Mouse (Mus musculus): ENCODE data around the gene Nit2. TPM values are rescaled to one million over a fixed set of nuclear protein-coding genes. Genes with fewer than 3 reads are reported as not detected.
"Not testable (repeated sequence)": the region's sequence is repeated elsewhere in the genome, so short reads cannot be mapped to it uniquely, and the experiment has no call there.

Gene Nit2
- total RNA-seq (2021): 10 to 100 TPM; 88.7 to 94.6 TPM
- long read RNA-seq, experiment 1, transcript Nit2-201 (10 exons, 1,286 nt): major isoform, 92 of 107 reads
- long read RNA-seq, experiment 1, partial matches to known transcripts: 7 of 107 reads
- long read RNA-seq, experiment 1, other reads (novel, unspliced or antisense): 8 of 107 reads
- long read RNA-seq, experiment 2, transcript Nit2-201 (10 exons, 1,286 nt): major isoform, 85 of 92 reads
- long read RNA-seq, experiment 2, partial matches to known transcripts: 2 of 92 reads
- long read RNA-seq, experiment 2, other reads (novel, unspliced or antisense): 5 of 92 reads

DNA sequence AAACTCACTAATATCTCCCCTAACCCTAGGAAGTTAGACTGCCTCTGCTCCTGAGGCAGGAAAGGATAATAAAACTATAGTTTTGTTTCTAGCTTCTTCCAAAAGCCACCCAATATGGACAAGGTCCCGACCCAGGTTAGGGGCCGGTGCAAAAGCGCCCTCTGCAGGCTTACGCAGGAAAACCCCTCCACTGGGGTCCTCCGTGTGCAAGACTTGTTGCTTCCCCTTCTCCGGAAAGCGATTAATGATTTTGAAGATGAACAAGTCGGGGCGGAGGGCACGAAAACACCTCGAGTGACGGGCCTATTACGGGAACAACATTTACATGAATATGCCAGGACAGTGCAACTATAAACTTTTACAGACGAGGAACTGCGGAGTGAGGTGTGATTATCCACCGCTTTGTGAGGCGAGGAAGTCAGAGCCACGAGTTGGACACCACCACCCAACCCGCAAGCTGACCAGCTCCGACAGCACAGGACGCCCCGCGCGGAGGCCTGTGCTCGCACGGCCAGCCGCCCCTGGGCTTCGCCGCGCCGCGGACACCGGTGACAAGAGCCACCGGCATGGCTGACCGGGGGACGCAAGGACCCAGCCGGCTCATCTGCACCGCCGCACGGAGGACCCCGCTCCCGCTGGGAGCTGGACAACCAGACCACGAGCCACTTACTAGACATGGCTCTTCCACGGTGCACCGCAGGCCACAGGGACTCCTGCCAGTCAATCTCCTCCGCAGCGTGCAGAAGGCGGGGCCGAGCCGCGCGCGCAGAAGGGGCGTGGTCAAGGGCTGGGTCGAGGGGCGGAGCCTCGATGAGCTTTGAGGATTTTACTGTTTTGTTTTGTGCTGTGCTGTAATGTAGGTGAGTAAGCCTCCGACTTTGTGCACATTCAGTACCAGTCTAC lies at the start of gene Nit2:
Gene Nit2, minus strand, starts transcription at position 731 of the 903 bp plus-strand sequence.
- DNase-seq: peak; percentile 99

DNA sequence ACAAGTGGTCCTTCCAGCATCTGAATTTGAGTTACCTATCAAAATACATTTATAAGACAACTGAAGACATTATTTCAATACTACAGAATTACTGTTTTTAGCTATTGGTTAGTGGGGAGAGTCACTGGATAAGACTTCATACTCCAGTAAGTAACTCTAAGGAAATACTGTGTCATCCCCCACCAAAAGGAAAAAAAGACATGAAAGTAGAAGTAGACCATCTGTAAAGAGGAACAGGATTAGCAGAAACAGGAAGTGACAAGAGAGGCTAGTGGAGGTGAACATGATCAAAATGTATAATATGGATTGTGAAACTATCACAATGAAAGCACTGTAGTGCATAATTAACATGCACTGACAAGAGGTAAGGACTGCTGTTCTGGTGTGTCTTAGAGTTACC lies 48.8 kb upstream of the Nit2 start:
- no peak for DNase-seq

DNA sequence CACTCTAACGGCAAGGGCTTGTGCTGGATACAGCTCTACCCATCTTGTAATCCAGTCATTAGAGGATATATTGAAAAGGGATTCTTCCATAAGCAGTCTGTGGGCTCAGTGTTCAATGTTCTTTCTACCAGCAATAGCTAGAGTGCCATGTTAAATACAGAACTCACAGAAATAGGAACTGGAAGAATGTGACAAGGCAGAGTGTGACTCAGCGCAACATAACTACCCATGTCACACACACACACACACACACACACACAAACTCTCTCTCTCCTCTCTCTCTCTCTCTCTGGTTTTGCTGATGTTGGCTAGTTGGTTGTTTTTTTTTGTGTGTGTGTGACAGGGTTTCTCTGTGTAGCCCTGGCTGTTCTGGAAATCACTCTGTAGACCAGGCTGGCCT lies 43.9 kb upstream of the Nit2 start:
- DNase-seq: no peak

DNA sequence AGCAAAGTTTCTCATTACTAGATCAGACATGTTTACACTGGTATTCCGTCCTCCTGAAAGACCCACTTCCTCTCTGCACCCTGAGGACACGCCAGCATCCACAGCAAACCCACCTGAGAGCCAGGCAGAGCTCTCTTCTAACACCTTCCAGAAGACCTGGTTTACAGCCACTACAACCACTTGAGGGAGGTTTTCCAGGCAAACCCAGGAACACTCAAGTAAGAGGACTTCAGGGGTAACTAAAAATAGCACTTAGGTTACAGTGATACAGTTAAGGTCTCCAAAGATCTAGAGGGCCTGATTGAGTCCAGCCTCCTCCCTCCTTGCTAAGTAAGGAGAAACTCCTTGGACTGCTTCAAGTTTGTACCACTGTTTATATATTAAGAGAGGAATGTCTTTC lies 41.2 kb upstream of the Nit2 start:
- no peak for DNase-seq

DNA sequence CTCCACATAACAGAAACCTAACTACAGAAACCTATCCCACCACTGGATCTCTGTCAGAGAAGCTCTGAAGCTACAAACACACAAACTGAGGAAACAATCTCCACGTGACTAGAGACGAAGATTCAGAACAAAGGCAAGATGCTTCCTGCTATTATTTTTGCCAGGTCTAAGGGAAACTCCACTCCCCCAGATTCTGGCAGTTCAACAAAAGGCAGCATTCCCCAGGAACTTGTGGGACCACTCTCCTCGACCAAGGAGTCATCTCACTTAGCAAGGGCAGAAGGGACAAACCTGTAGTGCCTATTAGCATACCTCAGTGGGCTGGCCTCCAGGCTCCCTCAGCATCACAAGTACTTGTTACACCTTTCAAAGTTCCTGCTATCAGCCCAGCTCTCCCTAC lies 30.1 kb upstream of the Nit2 start:
- DNase-seq: no peak

DNA sequence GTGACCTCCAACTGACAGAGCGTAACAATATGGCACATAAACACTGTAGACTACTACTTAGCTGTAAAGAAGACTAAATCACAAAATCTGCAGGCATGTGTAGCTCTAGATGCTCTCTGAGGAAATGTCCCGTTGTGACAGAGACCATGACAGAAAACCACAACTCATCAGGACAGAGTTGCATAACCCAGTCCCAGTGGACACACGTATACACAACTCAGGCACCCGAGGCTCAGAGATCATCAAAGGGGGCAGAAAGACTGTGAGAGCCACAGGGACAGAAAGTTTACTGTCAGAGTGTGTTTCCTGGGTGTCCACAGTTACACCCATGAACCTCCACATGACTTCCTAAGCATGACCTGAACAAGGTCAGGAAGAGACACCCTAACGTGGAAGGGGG lies 29.4 kb upstream of the Nit2 start:
- no peak for DNase-seq

DNA sequence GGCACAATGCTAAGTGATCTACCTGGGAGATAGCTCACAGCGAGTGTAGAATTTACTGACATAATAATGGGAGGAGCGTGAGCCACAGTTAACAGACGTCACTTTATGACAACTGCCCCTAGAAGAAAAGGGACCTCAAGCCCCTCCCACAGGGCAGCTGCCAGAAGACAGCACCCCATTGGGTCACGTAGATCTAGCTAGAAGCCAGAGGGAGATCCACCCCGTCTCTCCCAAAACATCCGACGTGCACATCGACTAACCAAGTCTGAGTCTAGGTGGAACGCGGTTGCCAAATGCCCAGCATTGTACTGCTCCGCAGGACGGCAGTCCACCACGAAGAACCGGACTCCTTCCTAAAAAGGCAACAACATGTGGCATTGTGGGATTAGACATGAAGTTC lies 24.1 kb upstream of the Nit2 start:
- no peak for DNase-seq

DNA sequence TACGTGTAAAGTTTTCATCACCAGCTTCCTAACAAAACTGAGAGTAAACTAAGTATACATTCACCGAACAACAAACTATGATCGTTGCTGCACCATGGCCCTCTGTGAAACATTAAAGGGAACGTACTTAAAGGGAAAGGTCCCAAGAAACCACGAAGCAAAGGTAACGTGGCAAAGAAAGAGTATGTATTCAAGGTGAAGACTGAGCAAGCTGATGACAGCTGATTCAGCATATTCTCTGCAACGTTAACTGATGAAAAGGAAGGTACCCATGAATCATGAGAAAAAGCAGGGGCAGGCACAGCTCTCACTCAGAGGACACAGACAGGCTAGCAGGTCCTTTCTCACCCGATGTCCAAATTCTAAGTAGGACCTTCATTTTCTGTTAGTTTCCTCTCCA lies 23.2 kb upstream of the Nit2 start:
- DNase-seq: no peak

DNA sequence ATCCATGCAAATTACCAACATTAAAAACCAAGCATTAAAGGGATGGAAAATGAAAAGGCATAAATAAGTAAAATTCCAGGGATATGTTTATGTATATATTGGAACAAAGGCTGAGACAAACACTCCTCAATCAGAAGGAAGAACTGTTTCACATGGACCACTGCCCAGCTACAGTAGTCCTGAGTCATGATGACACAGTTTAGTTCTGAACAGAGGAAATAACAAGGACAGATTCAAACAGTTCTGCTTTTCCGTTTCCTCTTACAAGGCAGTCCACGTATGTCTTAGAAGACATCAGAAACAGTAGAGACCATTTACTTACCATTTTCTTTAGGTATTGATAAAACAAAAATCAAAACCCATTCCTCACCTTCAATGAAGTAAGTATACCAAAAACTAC lies 22.4 kb upstream of the Nit2 start:
- DNase-seq: no peak

DNA sequence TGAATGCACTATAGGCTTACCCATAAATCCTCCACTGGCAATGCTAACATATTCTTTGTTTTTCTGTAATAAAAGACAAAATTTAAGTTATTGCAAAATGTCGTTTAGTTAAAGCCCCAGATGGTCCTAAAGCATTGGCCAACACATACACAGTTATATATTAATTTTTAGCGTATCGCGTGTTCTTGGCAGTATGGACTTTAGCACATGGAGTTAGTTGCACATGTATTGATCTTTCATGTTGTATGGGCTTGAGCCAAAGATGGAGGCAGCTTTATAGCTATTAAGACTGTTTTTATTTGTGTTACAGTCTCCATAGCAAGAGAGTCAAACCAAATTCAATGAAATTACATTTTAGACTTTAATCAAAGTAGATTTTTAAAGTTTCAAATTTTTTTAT lies 19.5 kb upstream of the Nit2 start:
- DNase-seq: no peak

DNA sequence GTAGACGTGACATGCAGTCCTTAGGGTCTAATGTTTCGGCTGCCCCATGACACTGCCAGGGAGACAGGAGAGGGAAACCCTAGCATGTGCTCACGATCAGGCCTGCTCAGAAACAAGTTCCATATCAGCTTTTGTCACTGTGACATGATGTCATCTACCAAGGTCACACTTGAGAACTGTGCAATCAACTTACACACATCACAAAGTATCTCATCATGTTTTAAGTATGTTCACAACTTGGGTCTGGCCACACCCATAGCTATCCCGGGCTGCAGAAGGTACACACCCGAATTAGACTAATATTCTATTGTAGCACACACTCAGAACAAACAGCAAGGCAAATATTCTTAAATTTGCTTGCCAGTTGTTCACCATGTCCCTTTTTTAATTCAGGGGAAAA lies 14.9 kb upstream of the Nit2 start:
- DNase-seq: no peak

DNA sequence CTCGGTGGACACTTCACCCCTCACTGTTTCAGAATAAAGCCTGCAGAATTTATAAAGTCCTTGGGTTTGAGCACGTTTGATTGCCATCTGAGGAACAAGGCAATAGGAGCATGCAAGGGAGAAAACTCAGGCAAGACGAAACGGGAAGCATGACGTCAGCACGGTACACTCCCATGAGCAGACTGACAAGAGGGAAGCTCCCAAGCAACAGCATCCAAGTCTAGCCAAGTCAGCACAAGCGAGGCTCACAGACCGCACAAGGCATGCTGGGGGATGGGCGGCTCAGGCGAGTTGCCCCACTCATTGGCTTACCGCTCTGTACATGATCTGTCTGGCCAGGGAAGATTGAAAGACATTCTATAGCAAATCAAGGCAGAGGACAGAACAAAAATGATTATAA lies 14.0 kb upstream of the Nit2 start:
- no peak for DNase-seq

DNA sequence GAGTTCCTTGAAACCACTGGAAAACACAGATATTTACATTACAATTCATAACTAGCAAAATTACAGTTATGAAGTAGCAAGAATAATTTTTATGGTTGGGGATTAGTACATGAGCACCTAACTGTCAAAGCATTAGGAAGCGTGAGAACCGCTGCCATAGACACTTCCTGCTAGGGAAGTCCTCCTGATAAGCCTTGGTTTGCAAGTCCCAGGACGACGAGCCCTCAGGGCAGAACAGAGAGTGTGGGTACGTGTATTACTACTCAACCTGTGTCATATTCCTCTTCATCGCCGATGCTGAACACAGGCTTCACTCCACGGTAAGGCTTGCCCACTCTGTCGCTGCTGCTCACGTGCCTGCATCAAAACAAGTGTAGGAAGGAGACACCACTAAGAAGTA lies 10.5 kb upstream of the Nit2 start:
- no peak for DNase-seq

DNA sequence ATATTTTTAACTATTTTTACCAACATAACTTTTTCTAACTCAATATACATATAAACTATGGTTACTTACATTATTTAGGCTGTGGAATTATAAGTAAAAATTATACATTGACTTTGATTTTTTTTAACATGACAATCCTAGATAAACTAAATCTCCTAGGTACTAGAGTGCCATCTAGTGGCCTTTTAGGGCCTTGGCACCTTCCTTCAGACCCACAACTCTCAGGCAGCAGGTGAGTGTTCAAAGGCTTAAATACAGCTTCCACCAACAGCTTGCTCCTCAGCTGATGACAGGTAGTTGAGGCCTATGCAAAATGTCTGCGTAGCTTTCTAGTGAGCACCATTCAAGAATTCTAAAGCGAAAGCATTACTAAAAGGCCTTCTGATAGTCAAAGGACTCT lies 10.1 kb upstream of the Nit2 start:
- DNase-seq: peak; percentile 53

DNA sequence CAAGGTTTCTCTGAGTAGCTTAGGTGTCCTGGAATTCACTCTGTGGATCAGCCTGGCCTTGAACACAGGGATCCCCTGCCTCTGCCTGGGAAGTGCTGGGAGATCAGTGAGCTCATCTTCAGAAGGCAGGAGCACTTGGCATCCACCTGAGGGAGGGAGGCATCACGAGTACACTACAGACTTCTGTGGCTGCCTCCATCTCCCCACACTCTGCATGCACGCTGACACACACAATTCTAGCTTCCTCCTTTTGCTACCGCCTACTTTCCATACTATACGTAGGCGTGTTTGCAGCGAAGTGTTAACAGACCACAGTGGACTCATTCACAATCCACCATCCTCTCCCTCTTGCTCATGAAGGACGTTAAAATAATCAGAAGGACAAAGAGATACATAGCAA lies 9.1 kb upstream of the Nit2 start:
- DNase-seq: no peak

DNA sequence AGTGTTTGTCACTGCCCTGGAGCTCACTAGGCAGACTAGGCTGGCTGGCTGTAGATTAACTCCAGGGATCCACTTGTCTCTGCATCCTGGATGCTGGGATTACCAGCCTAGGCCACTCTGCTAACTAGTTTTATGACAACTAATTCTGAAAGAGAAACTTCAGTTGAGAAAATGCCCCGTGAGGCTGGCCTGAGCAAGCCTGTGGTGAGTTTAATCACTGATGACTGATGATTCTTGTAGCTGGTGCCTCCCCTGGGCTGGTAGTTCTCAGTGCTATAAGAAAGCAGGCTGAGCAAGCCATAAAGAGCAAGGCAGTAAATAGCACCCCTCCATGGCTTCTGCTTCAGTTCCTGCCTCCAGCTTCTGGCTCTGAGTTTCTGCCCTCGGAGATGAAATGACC lies 8.6 kb upstream of the Nit2 start:
- no peak for DNase-seq

DNA sequence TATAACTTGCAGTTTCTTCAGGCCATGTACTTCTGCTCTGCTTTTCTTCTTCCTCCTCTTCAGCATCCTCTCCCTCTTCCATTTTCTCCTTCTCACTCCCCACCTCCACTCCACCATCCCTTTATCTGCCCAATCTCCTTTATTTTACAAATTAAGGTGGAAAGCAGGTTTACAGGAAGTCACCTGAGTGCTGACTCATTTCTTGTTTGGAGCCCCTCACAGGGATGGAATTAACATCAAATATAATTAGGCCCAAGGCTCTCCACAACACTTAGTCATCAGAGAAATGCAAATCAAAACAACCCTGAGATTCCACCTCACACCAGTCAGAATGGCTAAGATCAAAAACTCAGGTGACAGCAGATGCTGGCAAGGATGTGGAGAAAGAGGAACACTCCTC lies 7.3 kb upstream of the Nit2 start:
- DNase-seq: not testable (repeated sequence)

DNA sequence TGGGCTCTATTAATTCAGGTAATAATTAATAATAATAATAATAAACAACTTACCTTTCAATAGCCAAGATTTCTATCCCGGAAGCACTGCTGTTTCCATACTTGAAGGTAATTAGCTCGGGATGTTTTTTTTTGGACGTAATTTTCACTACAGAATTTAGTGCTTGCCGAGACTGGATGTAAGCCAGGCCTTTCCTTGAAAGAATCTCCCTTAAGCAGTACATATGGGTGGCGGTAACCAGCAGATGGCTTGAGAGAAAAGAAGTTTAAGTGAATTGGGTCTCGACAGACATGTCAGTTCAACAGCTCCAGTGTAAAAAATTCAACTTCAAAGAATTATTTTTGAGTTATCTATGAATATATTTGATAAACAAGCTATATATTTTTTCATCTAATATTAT lies 4.4 kb upstream of the Nit2 start:
- DNase-seq: no peak

DNA sequence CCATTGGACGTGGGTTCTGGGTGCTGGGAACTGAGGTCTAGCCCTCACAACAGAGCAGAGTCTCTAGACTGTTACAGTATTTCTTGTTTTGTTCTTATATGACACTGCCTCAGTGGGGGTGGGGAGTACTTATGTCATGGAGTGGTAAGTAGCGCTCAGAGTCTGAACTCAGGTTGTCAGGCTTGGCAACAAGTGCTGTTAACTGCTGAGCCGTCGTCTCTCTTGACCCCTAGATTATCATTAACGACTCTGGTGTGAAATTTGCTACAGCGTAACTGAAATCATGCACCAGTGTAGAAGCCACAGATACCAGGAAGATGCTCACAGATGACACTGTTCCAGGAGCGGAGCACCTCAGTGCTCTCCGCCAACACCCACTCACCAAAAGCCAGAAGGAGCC lies 4.0 kb upstream of the Nit2 start:
- no peak for DNase-seq

DNA sequence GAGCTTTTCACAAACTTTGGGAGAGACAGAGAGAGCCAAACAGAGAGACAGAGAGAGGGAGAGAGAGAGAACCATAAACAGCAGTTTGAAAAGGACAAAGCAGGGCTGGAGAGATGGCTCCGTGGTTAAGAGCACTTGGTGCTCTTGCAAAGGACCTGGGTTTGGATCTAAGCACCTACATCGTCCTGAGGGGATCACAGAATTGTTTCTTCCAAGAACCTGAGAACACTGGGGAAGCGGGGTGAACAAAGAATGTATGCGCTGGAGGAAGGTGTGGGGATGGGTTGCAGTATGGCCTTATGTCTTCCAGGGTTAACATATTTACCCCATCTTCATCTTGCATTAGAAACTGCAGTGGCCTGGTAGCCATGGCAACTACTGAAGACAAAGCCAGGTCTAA lies 1.1 kb upstream of the Nit2 start:
- DNase-seq: no peak

DNA sequence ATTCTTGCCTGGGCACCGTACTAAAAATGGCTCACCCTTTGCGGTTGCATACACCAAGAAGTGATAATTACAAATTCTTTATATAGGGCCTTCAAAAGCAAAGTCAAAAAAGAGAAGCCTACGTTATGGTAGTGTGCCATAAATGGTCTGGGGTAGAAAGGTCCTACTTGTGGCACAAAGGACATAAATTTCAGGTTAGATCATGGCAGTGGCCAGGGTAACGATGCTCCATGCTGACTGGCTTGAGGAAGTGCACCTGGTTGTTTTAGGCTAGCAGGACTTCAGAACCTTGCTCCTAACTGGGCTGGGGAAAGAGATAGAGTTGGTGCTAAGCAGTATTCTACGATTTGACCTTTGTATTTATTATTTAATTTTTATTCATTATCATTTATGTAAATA lies 372 bp upstream of the Nit2 start:
- no peak for DNase-seq

DNA sequence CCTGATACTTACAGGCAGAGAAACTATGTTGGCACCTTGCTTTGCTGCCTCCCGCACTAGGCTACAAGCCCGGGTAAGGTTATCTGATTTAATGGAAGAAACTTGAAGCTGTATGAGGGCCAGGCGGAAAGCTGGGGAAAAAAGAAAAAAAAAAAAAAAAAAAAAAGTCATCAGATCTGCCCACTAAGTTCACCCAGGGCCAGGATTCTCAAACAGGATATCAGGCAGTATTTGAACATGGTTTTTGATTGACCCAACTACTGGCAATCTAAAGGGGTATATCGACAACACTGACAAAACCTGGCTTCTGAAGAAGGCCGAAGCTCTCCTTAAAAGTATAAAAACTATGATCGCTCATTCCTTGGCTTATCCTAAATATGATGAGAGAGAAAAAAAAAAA lies 1.1 kb downstream of the Nit2 start:
- DNase-seq: no peak

DNA sequence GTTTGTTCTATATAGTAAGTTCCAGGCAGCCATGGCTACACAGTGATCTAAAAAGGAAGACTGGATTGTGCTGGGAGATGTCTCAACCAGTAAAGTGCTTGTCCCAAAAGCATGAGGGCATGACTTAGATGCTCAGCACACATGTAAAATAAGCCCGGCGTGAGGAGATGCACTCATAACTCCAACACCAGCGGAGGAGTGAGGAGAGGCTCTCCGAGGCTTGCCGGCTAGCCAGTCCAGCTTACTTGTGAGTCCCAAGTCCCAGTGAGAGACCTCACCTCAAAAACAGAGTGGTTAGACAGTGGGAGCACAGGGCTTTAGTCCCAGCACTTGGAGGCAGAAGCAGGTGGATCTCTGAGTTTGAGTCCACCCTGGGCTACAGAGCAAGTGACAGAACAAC lies 2.0 kb downstream of the Nit2 start:
- no peak for DNase-seq

DNA sequence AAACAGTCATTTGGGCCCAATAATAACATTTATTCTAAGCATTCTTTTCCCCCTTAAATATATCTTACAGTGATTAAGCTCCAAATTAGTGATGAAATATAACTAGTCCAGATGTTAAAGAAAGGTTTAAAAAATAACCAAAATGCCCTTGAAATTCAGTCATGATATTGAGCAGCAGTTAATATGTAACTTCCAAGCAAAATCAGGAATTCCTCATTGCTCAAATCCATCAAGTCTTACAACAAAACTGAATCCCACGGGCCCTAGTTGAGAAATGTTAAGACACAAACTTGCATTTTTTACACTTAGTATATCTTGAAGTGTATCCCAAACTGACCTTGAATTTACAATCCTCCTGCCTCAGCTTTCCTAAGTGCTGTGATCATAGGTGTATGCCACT lies 3.4 kb downstream of the Nit2 start:
- no peak for DNase-seq
